Mouse (Mus musculus) urinary bladder, postnatal 4 days (tissue): Measurements from ENCODE around the gene Galnt10.
A peak's percentile ranks its signal among the peaks of the same experiment; 100 is the strongest.

Experiments used
- DNase-seq, 2 experiments: peaks; one replicate each; pipeline ENCODE4 v3.0.0; 2021 to 2022; ENCODE audit warnings: low spot score in 2 of 2

Gene Galnt10

GRCm38 (mm10) chr11:57657370-57658072 lies 12.3 kb downstream of the Galnt10 start:
- DNase-seq: peak in 1 of 2 experiments; percentile 50

DNA sequence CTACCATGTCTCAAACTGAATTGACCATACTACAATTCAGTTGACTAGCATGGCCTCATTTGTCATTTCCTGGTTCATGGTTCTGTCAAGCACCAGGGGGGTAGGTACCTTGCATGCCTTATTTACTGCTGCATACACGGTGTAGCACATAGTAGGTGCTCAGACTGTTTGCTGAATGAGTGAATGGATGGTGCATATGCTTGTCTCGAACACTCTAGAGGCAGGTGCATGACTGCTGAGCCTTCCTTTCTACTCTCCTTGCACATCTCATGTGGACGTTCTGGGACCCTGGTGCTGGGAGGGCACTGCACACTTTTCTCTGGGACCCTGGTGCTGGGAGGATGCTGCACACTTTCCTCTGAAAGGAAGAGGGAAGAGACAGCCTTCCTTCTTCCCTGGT lies 13.0 kb downstream of the Galnt10 start:
- DNase-seq: no peak

GRCm38 (mm10) chr11:57658751-57659150 lies 13.5 kb downstream of the Galnt10 start:
- peak in 1 of 2 experiments; percentile 52 for DNase-seq

DNA sequence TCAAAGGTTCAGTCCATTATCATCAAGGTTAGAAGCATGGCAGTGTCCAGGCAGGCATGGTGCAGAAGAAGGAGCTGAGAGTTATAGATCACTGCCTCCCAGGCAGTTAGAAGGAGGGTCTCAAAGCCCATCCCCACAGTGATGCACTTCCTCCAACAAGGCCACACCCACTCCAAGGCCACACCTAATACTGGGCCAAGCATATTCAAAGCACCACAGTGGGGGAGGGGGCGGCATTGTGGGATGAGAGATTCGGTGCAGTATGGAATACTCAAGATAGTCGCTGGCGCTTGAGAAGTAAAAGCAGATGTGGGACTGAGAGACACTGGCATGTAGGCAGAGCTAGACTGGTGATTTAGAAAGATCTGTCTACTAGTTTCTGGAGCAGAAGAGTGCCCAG lies 14.9 kb downstream of the Galnt10 start:
- peak in 1 of 2 experiments; percentile 44 for DNase-seq

GRCm38 (mm10) chr11:57660814-57661213 lies 15.6 kb downstream of the Galnt10 start:
- peak in 1 of 2 experiments; percentile 54 for DNase-seq

DNA sequence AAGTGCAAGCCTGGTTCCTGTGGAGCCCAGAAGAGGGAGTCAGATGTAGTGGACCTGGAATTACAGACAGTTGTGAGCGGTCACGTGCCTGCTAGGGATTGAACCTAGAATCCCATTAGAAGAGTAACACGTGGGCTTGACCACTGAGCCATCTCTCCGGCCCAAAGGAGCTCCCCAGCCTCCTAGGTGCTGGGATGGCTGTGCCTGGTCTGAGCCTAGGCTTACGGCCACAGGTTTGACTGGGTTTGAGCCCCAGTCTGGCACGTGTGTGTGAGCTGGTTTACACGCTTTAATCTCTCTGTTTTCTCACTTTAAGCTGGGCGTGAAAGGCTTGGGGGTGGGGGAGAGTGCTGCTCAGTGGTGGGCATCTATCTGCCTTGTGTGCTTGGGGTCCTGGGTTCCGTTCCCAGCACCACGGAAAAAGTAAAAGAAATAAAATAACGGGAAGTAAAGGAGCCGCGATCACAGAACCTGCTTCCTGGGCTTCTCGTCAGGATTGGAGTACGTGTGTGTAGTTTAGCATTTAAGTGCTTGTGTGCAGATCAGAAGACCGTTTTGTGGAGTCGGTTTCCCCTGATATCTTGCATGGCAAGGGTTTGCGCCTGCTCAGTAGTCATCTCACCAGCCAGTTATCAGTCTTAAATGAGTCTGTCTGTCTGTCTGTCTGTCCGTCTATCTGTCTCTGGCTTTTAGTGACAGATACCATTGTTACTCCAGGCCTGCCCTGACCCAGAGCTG lies 16.4 kb downstream of the Galnt10 start:
- peak in 1 of 2 experiments; percentile 54 for DNase-seq

- peak in 1 of 2 experiments; percentile 49 for DNase-seq
Observed at GRCm38 (mm10) chr11:57662231-57662630, 17.0 kb downstream of the Galnt10 start.

- DNase-seq: no peak
Observed at GRCm38 (mm10) chr11:57663271-57663670, 18.0 kb downstream of the Galnt10 start.

GRCm38 (mm10) chr11:57664741-57665140 lies 19.5 kb downstream of the Galnt10 start:
- DNase-seq: no peak

DNA sequence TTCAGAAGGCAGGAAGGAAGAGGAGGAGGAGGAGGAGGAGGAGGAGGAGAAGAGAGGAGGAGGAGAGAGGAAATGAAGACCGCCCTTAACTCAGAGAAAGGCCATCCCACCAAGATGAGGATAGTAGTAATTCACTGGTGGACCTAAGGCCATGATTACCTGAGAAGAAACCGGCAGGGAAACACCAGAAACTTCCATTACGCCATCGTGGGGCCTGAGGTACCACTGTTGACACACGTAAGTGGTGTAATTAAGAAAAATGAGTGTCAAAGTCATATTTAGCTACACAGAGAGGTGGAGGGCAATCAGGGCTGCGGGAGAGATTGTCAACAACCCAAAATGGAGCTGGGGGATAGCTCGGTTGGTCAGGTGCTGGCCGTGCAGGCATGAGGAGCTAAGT lies 23.0 kb downstream of the Galnt10 start:
- DNase-seq: no peak

GRCm38 (mm10) chr11:57669522-57669921 lies 24.3 kb downstream of the Galnt10 start:
- DNase-seq: no peak

GRCm38 (mm10) chr11:57671120-57671697 lies 26.0 kb downstream of the Galnt10 start:
- DNase-seq: no peak

DNA sequence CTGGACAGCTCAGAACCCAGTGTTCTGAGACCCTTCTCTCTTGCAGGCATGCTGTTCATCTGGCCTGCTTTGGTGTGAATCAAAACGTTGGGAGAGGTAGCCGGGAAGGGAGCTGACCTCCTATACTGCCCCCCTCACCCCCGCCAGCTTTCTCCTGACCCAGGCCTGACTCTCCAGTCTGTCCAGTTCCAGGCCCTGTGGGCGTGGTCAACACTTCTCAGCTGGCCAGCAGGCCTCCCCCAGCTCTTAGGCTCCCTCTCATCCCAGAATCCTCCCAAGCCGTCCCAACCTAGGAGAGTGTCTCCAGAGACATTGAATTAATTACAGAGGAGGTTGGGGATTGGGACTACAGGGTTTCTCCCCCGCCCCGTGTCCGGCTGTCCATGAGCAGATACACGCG lies 26.6 kb downstream of the Galnt10 start:
- DNase-seq: no peak

GRCm38 (mm10) chr11:57672995-57673394 lies 27.8 kb downstream of the Galnt10 start:
- no peak for DNase-seq

DNA sequence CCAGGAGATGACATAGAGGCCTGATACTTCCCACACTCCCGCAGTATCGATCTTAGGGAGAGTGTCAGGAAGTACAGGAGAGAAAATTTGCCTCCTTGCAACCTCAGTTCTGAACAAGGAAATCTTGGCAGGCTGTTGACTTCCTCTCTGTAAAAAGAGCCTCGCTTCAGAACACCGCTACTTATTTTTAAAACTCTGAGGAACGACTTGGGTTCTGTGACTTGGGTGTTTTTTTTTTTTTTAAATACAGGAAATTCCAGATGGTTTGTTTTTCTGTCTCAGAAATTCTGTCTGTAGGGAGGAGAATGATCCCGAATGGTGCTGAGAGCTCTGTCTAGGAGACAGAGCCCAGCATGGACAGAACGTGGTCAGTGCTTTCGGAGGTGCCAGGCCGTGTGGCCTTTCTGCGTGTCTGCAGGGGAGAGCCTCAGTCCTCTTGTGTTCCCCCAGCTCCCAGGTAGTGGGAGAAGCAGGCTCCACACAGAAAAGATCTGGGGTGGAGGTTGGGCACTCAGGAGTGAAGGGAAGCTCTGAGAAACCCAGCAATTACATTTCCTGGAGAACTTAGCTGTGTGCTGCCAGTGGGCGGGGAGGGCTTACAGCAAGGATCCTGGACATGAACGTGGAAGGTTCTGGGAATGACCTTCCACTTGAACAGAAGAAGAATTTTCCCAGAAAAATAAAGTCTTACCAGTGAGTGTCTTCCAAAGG lies 28.9 kb downstream of the Galnt10 start:
- DNase-seq: no peak

DNA sequence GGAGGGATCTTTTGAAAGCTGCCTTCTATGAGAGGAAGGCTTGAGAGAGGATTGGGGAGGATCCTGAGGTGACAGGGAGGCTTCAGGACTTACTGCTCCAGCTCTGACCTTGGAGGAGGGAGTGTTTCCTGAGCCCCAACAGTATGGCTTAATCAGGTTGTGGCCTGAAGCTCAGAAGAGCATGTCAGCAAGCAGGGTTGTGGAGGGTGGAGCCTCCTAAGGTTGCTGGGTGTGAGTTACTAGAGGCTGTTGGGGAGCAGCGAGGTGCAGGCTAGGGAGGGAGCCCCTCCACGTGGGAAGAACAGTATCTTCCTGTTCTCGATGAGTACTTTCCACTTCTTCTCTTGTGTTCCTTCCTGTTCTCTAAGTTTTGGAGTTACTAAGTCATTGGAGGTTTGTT lies 32.0 kb downstream of the Galnt10 start:
- no peak for DNase-seq

DNA sequence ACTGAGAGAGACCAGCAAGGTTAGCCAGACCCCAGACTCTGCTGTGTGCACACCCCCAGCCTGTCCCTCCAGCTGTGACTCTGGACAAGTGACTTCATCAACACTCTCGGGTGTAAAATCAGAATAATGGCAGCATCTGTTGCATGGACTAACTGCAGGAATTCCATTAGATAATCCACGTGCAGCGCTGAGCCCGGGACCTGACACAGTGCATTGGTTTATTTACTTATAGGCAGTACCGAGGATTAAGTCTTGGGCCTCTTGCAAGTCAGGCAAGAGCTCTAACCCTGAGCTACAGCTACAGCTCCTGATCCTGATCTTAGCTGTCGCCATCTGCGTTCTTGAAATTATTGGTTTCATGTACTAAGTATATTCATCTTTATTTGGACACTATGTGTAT lies 37.3 kb downstream of the Galnt10 start:
- no peak for DNase-seq

- no peak for DNase-seq
Observed at GRCm38 (mm10) chr11:57683125-57683524, 37.9 kb downstream of the Galnt10 start.

GRCm38 (mm10) chr11:57683931-57684330 lies 38.7 kb downstream of the Galnt10 start:
- DNase-seq: no peak

DNA sequence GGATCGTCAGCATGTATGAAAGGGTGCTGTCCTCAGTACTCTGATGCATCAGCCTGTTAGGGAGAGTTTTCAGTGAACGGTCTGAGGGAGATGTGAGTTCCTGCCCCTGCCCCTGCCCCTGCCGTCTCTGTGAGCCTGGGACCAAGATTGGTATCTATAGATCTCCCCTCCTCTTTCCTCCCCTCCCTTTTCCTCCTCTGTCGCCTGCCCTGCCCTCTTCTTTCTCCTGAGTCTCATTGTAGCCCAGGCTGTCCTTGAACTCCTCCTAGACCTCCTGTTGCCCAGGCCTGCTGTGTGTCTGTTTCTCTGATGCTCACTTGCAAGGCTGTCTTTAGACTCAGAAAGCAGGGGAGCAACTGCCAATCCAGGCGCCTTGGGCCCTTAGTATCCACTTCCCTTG lies 39.6 kb downstream of the Galnt10 start:
- DNase-seq: no peak

DNA sequence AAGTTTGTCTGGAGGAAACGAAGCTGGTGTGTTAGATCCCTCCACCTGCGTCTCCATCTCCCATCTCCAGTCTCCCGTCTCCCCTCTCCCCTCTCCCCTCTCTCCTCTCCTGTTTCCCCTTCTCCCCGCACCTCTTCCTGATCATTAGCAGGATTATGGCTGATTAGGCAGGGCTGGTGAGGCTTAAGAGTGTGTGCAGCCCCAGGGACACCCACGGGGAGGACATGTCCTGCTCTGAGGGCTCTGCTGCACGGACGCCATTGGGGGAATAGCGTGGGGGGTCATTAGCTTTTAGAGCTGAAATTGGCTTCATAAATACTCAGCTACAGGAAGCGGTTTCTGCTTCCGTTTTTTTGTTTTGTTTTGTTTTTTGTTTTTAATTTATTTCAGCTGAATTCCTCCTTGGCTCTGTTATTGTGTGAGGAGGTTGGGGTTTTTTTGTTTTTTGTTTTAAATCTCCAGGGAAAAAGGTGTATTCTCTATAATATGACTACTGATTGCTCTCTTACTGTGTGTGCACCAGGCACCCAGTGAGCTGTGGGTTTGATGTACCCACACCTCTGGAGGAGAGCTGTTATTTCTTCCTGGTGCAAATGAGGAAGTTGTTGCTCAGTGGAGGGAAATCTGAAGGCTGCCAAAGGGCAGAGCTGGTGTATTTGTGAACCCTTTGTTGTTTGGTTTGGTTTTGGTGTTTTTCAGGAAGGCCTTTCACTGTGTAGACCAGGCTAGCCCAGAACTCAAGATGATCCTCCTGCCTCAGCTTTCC lies 40.6 kb downstream of the Galnt10 start:
- DNase-seq: no peak
